Mouse (Mus musculus) forelimb bud, embryonic 11.5 days (tissue): ENCODE data around the gene Copg1.
"Not testable (repeated sequence)": the region's sequence is repeated elsewhere in the genome, so short reads cannot be mapped to it uniquely, and the experiment has no call there.

ENCODE experiments used
- DNase-seq: peaks from one replicate; pipeline ENCODE4 v3.0.0-alpha.2; 2012; ENCODE audit warnings: low read depth, low spot score

Copg1 gene

GRCm38 (mm10) chr6:87875562-87875961, 12.1 kb upstream of the Copg1 start:
- no peak for DNase-seq

GRCm38 (mm10) chr6:87876068-87876643, 11.5 kb upstream of the Copg1 start:
- DNase-seq, result peak; percentile 7

GRCm38 (mm10) chr6:87879010-87879409, 8.6 kb upstream of the Copg1 start:
- DNase-seq, result no peak

- DNase-seq, result no peak
These were observed 8.0 kb upstream of the Copg1 start for GRCm38 (mm10) chr6:87879628-87880027.

DNA sequence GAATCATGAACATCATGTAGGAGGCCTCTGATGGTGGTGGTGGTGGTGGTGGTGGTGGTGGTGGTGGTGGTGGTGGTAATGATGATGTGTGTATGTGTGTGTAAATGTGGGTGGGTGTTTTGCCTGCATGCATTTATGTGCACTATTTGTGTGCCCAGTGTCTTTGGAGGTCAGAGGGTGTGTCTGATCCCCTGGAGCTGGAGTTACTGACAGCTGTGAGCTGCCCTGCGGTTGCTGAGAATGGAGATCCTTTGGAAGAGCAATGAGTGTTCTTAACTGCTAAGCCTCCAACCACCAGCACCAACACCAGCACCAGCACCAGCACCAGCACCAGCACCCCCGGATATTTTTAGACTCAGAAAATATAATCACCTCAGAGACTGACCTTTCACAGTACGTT, 5.4 kb upstream of the Copg1 start:
- DNase-seq, result no peak

GRCm38 (mm10) chr6:87882816-87883215, 4.8 kb upstream of the Copg1 start:
- DNase-seq, result no peak

DNA sequence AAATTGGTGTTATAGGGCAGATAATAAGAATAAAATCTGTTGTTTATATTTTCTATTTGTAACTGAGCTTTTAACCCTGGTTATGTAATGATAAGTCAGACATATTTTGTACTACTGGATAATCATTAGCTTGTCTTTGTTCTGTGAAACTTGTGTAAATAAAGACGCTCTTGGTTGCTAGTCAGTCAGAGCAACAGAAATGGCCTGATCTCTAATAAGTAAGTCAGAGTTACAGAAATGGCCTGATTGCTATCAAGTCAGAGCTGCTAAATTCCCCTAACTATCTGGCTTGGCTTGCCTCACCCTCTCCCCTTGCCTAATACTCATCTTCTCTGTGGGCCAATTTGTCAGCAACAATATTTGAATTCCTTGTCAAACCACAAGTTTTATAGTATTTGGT, 893 bp upstream of the Copg1 start:
- no peak for DNase-seq

DNA sequence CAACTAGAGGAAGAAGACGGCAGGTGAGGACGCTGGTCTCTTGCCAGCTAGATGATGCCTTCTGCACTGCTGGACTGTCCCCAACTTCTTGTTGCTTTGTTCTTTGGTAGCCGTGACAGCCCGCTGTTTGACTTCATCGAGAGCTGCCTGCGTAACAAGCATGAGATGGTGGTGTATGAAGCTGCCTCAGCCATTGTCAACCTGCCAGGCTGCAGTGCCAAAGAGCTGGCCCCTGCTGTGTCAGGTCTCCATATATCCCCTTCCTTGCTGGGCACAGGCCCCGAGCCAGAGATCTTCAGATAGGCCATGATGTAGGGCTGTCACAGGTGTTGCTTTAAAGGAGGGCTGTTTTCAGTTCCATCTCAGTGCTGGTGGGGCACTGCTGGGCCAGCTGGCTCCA, 6.3 kb downstream of the Copg1 start:
- no peak for DNase-seq

GRCm38 (mm10) chr6:87898028-87898427, 10.4 kb downstream of the Copg1 start:
- no peak for DNase-seq

GRCm38 (mm10) chr6:87906632-87907031, 19.0 kb downstream of the Copg1 start:
- no peak for DNase-seq

GRCm38 (mm10) chr6:87909181-87909580, 21.6 kb downstream of the Copg1 start:
- no peak for DNase-seq

DNA sequence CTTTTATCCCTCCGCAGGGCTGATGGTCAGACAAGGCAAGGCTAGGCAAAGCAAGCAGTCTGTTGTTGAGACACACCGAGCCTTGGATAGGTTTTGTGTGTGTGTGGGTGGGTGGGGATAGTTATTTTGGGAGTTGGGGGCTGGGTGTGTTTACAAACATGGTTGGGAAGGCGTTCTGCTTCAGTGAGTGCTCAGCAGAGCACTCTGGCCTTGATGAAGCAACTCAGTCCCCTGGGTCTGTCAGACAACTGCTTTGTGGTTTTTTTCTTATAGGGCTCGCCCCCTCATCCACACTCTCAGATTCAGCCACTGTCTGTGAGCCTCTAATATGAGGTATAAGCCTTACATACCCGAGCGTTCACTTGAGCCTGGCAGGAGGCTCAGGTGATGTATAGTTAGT, 23.9 kb downstream of the Copg1 start:
- no peak for DNase-seq

- peak; percentile 60 for DNase-seq
These were observed 26.2 kb downstream of the Copg1 start, which contains the start of gene Hmces for GRCm38 (mm10) chr6:87913661-87914325. Gene Hmces (plus strand): TSS chr6:87913935.

- peak; percentile 26 for DNase-seq
These were observed 26.9 kb downstream of the Copg1 start for GRCm38 (mm10) chr6:87914326-87915102.

- DNase-seq, result no peak
These were observed 28.3 kb downstream of the Copg1 start for GRCm38 (mm10) chr6:87915939-87916338.

DNA sequence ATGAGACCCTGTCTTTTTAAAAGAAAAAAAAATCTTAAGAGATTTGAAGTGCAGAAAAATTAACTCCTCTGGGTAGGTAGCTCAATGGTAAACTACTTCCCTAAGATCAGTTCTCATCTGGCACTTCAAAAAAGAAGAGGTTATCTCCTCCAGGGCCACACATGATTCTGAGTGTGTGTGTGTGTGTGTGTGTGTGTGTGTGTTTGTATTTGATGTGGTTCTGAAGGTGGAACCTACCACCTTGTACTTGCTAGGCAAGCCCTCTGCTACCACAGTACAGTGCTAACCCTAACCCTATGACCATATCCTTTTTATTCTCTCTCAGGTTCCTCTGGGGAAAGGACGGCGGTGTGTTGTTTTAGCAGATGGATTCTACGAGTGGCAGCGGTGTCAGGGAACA, 33.6 kb downstream of the Copg1 start:
- DNase-seq, result no peak

DNA sequence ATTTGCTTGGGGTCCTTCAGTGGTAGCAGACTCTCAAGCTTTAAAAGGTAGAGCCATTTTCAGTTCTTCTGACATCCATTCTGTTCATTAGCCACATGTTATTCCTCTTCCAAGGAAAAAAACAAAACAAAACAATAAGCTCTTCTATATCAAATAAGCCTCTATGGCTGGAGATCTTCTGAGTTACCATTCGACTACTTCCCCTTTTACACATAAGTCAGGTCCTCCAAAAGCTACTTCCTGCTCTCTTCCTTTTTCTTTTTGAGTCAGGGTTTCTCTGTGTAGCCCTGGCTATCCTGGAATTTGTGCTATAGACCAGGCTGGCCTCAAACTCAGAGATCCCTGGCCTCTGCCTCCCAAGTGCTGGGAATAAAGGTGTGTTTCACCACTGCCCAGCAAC, 36.0 kb downstream of the Copg1 start:
- no peak for DNase-seq

- DNase-seq, result no peak
These were observed 47.4 kb downstream of the Copg1 start for GRCm38 (mm10) chr6:87935037-87935436.

- DNase-seq, result peak; percentile 61
These were observed 49.7 kb downstream of the Copg1 start for GRCm38 (mm10) chr6:87937178-87937788.

GRCm38 (mm10) chr6:87938941-87939340, 51.3 kb downstream of the Copg1 start:
- DNase-seq, result no peak

GRCm38 (mm10) chr6:87942179-87942578, 54.6 kb downstream of the Copg1 start:
- DNase-seq, result no peak

DNA sequence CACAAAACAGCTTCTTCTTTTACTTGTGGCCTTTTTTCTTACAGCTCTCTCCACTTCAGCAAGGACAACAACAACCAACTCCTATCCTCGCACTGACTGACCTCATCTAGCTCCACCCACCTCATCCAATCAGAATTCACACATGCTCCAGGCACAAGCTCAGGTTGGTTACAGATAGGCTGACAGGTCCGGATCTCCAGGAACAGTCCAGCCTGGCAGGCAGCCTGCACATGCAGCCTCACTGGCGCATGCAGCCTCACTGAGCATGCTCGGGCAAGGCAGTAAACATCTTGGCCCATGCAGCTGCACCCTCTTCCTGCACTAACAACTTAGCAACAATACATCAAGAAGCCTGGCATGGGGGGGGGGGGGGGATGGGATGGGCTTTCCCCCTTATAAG, 74.8 kb downstream of the Copg1 start:
- not testable (repeated sequence) for DNase-seq
